Mouse (Mus musculus): ENCODE measurements around the gene Trpc4ap. TPM values are rescaled to one million over a fixed set of nuclear protein-coding genes. Genes with fewer than 3 reads are reported as not detected.

Gene Trpc4ap
- polyA plus RNA-seq, 1 experiment: 145 TPM

GRCm38 (mm10) chr2:155628112-155628511 lies 64.1 kb downstream of the Trpc4ap start:
- no peak for DNase-seq
- no peak overlapping the region for H3K4me3 ChIP-seq (replicated peaks; ENCODE audit: extremely low read depth, low read depth, low read length)
- WGBS: 90% methylated on average over 9 of the region's 9 CpGs
- TF ChIP-seq CTCF (IDR thresholded peaks at IDR 0.05; ENCODE audit: insufficient read depth, low read length) (no peak), POLR2A (IDR thresholded peaks at IDR 0.05; ENCODE audit: borderline replicate concordance, extremely low read depth, low read depth, low read length) (no peak)
- H3K4me1 ChIP-seq (ENCODE audit: control insufficient read depth, insufficient read depth, low read length): peaks cover 6% of the 10 kb centered on the region

- TF ChIP-seq CTCF (IDR thresholded peaks at IDR 0.05; ENCODE audit: insufficient read depth, low read length) (peak; percentile 96), POLR2A (IDR thresholded peaks at IDR 0.05; ENCODE audit: borderline replicate concordance, extremely low read depth, low read depth, low read length) (no peak)
- 61% methylated on average over 21 of the region's 21 CpGs for WGBS
- peak; percentile 71 for DNase-seq
- H3K4me1 ChIP-seq (ENCODE audit: control insufficient read depth, insufficient read depth, low read length): peaks cover 3% of the 10 kb centered on the region; the same call in 1 of the 2 replicates
- no peak overlapping the region for H3K4me3 ChIP-seq (replicated peaks; ENCODE audit: extremely low read depth, low read depth, low read length)
Observed at GRCm38 (mm10) chr2:155627030-155627738, 65.0 kb downstream of the Trpc4ap start.

- 50% methylated on average over 15 of the region's 15 CpGs for WGBS
- no peak for DNase-seq
- TF ChIP-seq CTCF (IDR thresholded peaks at IDR 0.05; ENCODE audit: insufficient read depth, low read length) (no peak), POLR2A (IDR thresholded peaks at IDR 0.05; ENCODE audit: borderline replicate concordance, extremely low read depth, low read depth, low read length) (no peak)
- Histone ChIP-seq H3K4me3 (replicated peaks; ENCODE audit: extremely low read depth, low read depth, low read length) (no peak overlapping the region), H3K4me1 (ENCODE audit: control insufficient read depth, insufficient read depth, low read length) (peaks cover 3% of the 10 kb centered on the region; the same call in 1 of the 2 replicates)
Observed at GRCm38 (mm10) chr2:155626277-155626676, 65.9 kb downstream of the Trpc4ap start.

GRCm38 (mm10) chr2:155624730-155625129 lies 67.5 kb downstream of the Trpc4ap start:
- TF ChIP-seq CTCF (IDR thresholded peaks at IDR 0.05; ENCODE audit: insufficient read depth, low read length): peak; percentile 74
- TF ChIP-seq POLR2A (IDR thresholded peaks at IDR 0.05; ENCODE audit: borderline replicate concordance, extremely low read depth, low read depth, low read length): no peak
- no peak for DNase-seq
- Histone ChIP-seq H3K4me3 (replicated peaks; ENCODE audit: extremely low read depth, low read depth, low read length) (no peak overlapping the region), H3K4me1 (ENCODE audit: control insufficient read depth, insufficient read depth, low read length) (peaks cover 3% of the 10 kb centered on the region; the same call in 1 of the 2 replicates)
- 25% methylated on average over 10 of the region's 10 CpGs for WGBS

GRCm38 (mm10) chr2:155623996-155624395 lies 68.2 kb downstream of the Trpc4ap start:
- peaks cover 2% of the 10 kb centered on the region; the same call in 1 of the 2 replicates for H3K4me1 ChIP-seq (ENCODE audit: control insufficient read depth, insufficient read depth, low read length)
- no peak for TF ChIP-seq POLR2A (IDR thresholded peaks at IDR 0.05; ENCODE audit: borderline replicate concordance, extremely low read depth, low read depth, low read length)
- no peak for TF ChIP-seq CTCF (IDR thresholded peaks at IDR 0.05; ENCODE audit: insufficient read depth, low read length)
- no peak for DNase-seq
- WGBS: 63% methylated on average over 6 of the region's 6 CpGs
- no peak overlapping the region for H3K4me3 ChIP-seq (replicated peaks; ENCODE audit: extremely low read depth, low read depth, low read length)

- WGBS: 31% methylated on average over 11 of the region's 11 CpGs
Observed at GRCm38 (mm10) chr2:155622606-155623005, 69.6 kb downstream of the Trpc4ap start.

GRCm38 (mm10) chr2:155619817-155620216 lies 72.4 kb downstream of the Trpc4ap start:
- TF ChIP-seq POLR2A (IDR thresholded peaks at IDR 0.05; ENCODE audit: borderline replicate concordance, extremely low read depth, low read depth, low read length) (no peak), CTCF (IDR thresholded peaks at IDR 0.05; ENCODE audit: insufficient read depth, low read length) (peak; percentile 78)
- Histone ChIP-seq H3K4me3 (replicated peaks; ENCODE audit: extremely low read depth, low read depth, low read length) (no peak overlapping the region), H3K4me1 (ENCODE audit: control insufficient read depth, insufficient read depth, low read length) (no peaks in the 10 kb centered on the region)
- peak; percentile 87 for DNase-seq
- WGBS: 18% methylated on average over 8 of the region's 8 CpGs

More at GRCm38 (mm10) chr2:155622606-155623005, 69.6 kb downstream of the Trpc4ap start:
- no peak for DNase-seq
- no peak for TF ChIP-seq POLR2A (IDR thresholded peaks at IDR 0.05; ENCODE audit: borderline replicate concordance, extremely low read depth, low read depth, low read length)
- Histone ChIP-seq H3K4me1 (ENCODE audit: control insufficient read depth, insufficient read depth, low read length) (no peaks in the 10 kb centered on the region), H3K4me3 (replicated peaks; ENCODE audit: extremely low read depth, low read depth, low read length) (no peak overlapping the region)

GRCm38 (mm10) chr2:155616971-155617370 lies 75.2 kb downstream of the Trpc4ap start:
- no peak for DNase-seq
- H3K4me3 ChIP-seq (replicated peaks; ENCODE audit: extremely low read depth, low read depth, low read length): no peak overlapping the region
- 52% methylated on average over 6 of the region's 6 CpGs for WGBS

GRCm38 (mm10) chr2:155613953-155614352 lies 78.2 kb downstream of the Trpc4ap start:
- Histone ChIP-seq H3K4me3 (replicated peaks; ENCODE audit: extremely low read depth, low read depth, low read length) (no peak overlapping the region), H3K4me1 (ENCODE audit: control insufficient read depth, insufficient read depth, low read length) (no peaks in the 10 kb centered on the region; the same call in 1 of the 2 replicates)
- TF ChIP-seq CTCF (IDR thresholded peaks at IDR 0.05; ENCODE audit: insufficient read depth, low read length) (no peak), POLR2A (IDR thresholded peaks at IDR 0.05; ENCODE audit: borderline replicate concordance, extremely low read depth, low read depth, low read length) (no peak)
- 61% methylated on average over 8 of the region's 8 CpGs for WGBS
- no peak for DNase-seq

More at GRCm38 (mm10) chr2:155616971-155617370, 75.2 kb downstream of the Trpc4ap start:
- H3K4me1 ChIP-seq (ENCODE audit: control insufficient read depth, insufficient read depth, low read length): no peaks in the 10 kb centered on the region; the same call in 1 of the 2 replicates
- no peak for TF ChIP-seq POLR2A (IDR thresholded peaks at IDR 0.05; ENCODE audit: borderline replicate concordance, extremely low read depth, low read depth, low read length)
- no peak for TF ChIP-seq CTCF (IDR thresholded peaks at IDR 0.05; ENCODE audit: insufficient read depth, low read length)

- WGBS: 7% methylated on average over 20 of the region's 20 CpGs
Observed at GRCm38 (mm10) chr2:155613326-155613755, 78.8 kb downstream of the Trpc4ap start.

More at GRCm38 (mm10) chr2:155613326-155613755, 78.8 kb downstream of the Trpc4ap start:
- peak; percentile 71 for DNase-seq
- H3K4me3 ChIP-seq (replicated peaks; ENCODE audit: extremely low read depth, low read depth, low read length): peak overlapping the region; percentile 60
- no peaks in the 10 kb centered on the region; the same call in 1 of the 2 replicates for H3K4me1 ChIP-seq (ENCODE audit: control insufficient read depth, insufficient read depth, low read length)
- TF ChIP-seq CTCF (IDR thresholded peaks at IDR 0.05; ENCODE audit: insufficient read depth, low read length): no peak
- no peak for TF ChIP-seq POLR2A (IDR thresholded peaks at IDR 0.05; ENCODE audit: borderline replicate concordance, extremely low read depth, low read depth, low read length)
